Mouse (Mus musculus) testis, adult 2 months (tissue): ENCODE data around the gene Rab34.

ENCODE experiments used
- CTCF ChIP-seq: fragments of 200-500 bp; IDR thresholded peaks from 2 replicates; pipeline ENCODE4 v1.5.1; 2012; ENCODE audit warnings: low read depth, mild to moderate bottlenecking, inconsistent platforms, low read length, moderate library complexity; ENCODE audit not compliant: control insufficient read depth, insufficient read depth, insufficient replicate concordance
- POLR2A ChIP-seq: fragments of 200-500 bp; IDR thresholded peaks from 2 replicates; pipeline ENCODE4 v1.6.1; 2012; ENCODE audit warnings: low read depth, mild to moderate bottlenecking, inconsistent platforms, low read length, moderate library complexity; ENCODE audit not compliant: control insufficient read depth

DNA sequence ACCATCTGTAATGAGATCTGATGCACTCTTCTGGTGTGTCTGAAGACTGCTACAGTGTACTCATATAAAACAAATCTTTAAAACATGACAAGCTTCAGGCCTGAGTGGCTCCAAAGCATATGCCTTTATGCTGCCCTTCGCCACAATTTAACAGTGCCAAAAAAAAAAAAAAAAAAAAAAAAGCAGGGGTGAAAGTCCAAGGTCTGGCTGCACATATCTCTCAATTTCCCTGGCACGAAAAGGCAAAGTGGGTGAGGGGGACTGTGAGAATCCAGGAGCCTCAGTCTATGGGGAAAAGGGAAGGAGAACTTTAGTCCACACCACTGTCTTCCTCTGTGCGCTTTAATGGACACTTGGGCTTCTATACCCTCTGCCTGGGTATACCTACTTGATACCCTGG, 14.1 kb downstream of the Rab34 start:
- no peak for TF ChIP-seq CTCF
- no peak for TF ChIP-seq POLR2A
